Mouse (Mus musculus): Measurements from ENCODE around the gene Acta2.

The Acta2 gene

DNA sequence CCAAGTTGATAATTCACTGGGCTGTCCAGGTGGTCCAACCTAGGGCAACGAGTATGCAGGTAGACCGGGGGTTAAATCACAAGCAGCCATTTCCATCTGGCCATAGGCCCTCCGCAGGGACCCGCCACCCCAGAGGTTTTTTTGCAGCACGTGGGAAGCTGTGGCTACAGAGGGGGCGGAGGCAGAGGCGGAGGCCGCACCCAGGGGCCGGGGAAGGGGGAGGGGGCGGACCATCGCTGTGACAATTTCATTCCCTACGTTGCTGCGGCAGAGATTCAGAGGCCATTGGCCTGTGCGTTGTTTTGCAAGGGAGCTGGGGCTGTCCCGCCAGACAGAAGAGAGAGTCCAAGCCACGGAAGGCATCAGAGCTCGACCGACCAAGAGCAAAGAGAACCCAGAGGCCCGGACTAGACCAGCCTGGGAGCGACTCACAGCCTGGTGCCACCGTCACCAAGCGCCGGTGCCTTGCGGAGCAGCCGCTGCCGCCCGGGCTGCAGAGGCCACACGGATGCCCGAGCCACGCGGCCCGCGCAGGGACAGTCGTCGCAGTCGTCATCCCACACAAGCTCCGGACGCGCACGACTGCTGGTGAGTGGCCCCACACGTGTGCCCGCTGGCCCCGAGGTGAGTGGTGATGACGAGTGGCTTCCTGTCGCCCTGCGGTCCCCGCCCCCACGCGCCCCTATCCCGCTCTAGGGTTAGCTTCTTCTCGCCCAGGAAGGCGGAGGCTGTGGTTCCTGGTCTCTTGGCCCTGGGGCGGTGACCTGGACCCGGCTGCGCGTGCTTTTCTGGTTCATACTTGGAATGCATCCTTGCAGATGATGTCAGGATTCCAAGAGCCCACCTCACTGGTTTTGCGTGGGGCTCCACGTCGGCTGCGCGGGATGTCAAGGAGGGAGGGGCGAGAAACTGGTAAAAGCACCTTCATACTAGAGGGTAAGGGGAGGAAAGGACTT is 63.1 kb downstream of the Acta2 start, which contains the start of gene Stambpl1:
Gene Stambpl1, plus strand, starts transcription at position 222 of the 956 bp plus-strand sequence.
- peak; percentile 67 for DNase-seq (ENCODE audit: low spot score)

DNA sequence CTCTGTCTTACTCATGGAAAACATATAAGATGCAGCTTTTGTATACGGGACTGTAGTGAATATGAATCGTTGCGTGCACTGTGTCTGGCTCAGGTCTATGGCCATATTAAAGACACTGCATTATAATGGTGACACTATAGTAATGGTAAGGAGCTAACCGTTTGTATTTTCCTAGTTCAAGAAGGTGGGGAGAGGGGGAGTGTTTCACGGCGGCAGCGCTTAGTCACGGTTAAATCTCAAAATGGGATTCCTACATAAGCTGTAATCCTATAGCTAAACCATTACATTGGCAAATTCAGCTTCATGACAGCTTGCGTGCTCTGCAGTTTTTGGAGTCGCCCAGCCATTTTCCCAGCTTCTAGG is 63.8 kb downstream of the Acta2 start:
- DNase-seq (ENCODE audit: low spot score), result no peak
